Mouse (Mus musculus): ENCODE measurements at regions not wholly inside any gene's neighbourhood (a gene's known extent, or its start where the extent isn't known, plus 50 kb on each side); places are given as distances from the start of the nearest gene placed in this dataset.

GRCm38 (mm10) chr10:17660836-17661452, 62.1 kb upstream of the Cited2 start:
- ATAC-seq: no peak

- no peak for ATAC-seq
These were observed 56.9 kb upstream of the Cited2 start for GRCm38 (mm10) chr10:17666089-17666488.

- no peak for ATAC-seq
These were observed 53.6 kb upstream of the Cited2 start for GRCm38 (mm10) chr10:17669401-17669800.

All from activated CD4-positive, CD25-positive, alpha-beta regulatory T cell, adult 4 months (primary cell).